Mouse (Mus musculus): ENCODE data around the gene Zc3h12c. TPM values are rescaled to one million over a fixed set of nuclear protein-coding genes. Genes with fewer than 3 reads are reported as not detected.

The Zc3h12c gene
- total and polyA plus RNA-seq, 2 experiments from 2014 or later = 1.8 to 9.8 TPM

DNA sequence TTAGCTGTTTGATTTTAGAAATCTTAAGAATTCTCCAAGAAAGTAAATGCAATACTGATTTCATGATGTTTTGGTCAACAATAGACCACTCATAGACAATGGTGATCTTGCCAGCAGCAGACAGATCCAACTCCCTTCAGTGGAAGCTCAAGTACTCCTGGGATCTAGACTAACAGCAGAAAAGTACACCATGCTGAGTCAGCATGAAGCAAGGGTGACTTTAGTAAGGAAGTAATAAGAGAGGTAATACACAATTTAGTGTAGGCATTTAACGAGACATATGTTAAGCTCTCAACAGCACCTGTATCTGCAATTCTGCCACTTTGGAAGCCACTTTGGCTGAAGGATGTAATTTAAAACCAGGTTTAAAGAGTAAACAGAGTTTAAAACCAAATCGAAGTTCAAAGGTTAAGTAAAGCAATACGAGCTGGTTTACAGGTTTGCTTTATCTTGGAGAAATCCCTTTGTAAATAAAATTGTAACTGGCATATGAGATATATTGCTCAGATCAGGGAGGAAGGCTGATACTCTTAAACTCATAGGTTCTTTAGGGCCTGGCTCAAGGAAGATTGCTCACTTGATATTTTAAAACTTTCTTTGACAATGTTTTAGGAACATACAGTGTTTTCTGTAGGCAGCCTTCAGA, 18.0 kb upstream of the Zc3h12c start:
- H3K4me3 ChIP-seq (ENCODE audit: low read depth, low read length) = no peak overlapping the region
- no peaks in the 10 kb centered on the region for H3K9me3 ChIP-seq (replicated peaks; ENCODE audit: control insufficient read depth, low read length)
- no peaks in the 10 kb centered on the region for H3K36me3 ChIP-seq (replicated peaks; ENCODE audit: control insufficient read depth, insufficient read depth, low read length)
- 69% methylated on average over 3 of the region's 3 CpGs for WGBS
- no peaks in the 10 kb centered on the region for H3K27me3 ChIP-seq (ENCODE audit: control insufficient read depth, insufficient read depth, low read length)
- TF ChIP-seq EP300 (IDR thresholded peaks at IDR 0.05; ENCODE audit: low read depth) (no peak), CTCF (IDR thresholded peaks at IDR 0.05; ENCODE audit: low read depth) (no peak)
- DNase-seq (ENCODE audit: low spot score) (no peak), ATAC-seq (ENCODE audit: insufficient read depth, low read depth) (no peak)
- no peak overlapping the region for H3K4me2 ChIP-seq (ENCODE audit: low read depth, low read length)
- no peak overlapping the region for H3K9ac ChIP-seq (replicated peaks; ENCODE audit: low read depth, low read length)
- no peaks in the 10 kb centered on the region for H3K4me1 ChIP-seq (ENCODE audit: control insufficient read depth, insufficient read depth)
- no peak overlapping the region for H3K27ac ChIP-seq (ENCODE audit: low read depth)

DNA sequence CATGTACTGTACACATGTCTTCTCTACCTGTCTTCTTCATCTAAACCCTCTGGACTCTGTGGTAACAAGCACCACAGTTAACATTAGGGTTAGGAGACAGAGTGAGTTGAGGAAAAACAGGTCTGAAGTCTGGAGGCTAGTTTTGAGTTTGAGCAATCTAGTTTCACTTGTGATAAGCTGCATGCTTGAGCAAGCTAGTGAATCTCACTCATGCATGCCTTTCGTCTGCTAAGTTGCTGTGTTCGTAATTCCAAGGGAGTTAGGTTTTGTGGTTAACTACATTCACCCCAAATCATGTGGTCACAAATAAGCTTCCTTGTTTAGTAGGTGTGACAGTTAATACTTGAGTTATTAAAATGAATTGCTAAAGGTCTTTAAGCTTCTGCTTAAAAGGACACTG, 13.0 kb upstream of the Zc3h12c start:
- Histone ChIP-seq H3K4me2 (ENCODE audit: low read depth, low read length) (no peak overlapping the region), H3K27ac (ENCODE audit: low read depth) (no peak overlapping the region), H3K9ac (replicated peaks; ENCODE audit: low read depth, low read length) (no peak overlapping the region), H3K9me3 (replicated peaks; ENCODE audit: control insufficient read depth, low read length) (no peaks in the 10 kb centered on the region), H3K36me3 (replicated peaks; ENCODE audit: control insufficient read depth, insufficient read depth, low read length) (no peaks in the 10 kb centered on the region), H3K27me3 (ENCODE audit: control insufficient read depth, insufficient read depth, low read length) (no peaks in the 10 kb centered on the region), H3K4me3 (ENCODE audit: low read depth, low read length) (no peak overlapping the region), H3K4me1 (ENCODE audit: control insufficient read depth, insufficient read depth) (no peaks in the 10 kb centered on the region)
- 38% methylated on average over 2 of the region's 2 CpGs for WGBS
- no peak for TF ChIP-seq EP300 (IDR thresholded peaks at IDR 0.05; ENCODE audit: low read depth)
- no peak for TF ChIP-seq CTCF (IDR thresholded peaks at IDR 0.05; ENCODE audit: low read depth)
- ATAC-seq (ENCODE audit: insufficient read depth, low read depth) (no peak), DNase-seq (ENCODE audit: low spot score) (no peak)

DNA sequence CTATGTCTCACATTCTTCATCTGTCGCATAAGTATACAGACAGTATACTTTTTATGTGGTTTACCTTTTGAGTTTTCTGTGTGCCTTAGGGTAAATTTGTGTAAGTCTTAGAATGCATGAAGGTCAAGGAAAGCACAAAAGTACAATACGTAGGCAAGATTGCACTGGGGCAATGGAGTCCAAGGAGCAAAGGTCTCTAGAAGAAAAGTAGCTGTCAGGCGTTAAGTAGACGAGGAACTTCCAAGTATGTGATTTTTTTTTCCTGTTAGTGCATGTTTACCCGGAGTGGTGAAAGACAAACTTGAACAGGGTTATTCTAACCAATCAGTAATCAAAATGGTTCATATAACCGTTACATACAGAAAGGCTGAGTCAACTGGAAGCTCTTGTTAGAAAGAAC, 12.5 kb upstream of the Zc3h12c start:
- no peak for TF ChIP-seq EP300 (IDR thresholded peaks at IDR 0.05; ENCODE audit: low read depth)
- TF ChIP-seq CTCF (IDR thresholded peaks at IDR 0.05; ENCODE audit: low read depth) = no peak
- H3K27ac ChIP-seq (ENCODE audit: low read depth) = no peak overlapping the region
- no peak for DNase-seq (ENCODE audit: low spot score)
- no peaks in the 10 kb centered on the region for H3K27me3 ChIP-seq (ENCODE audit: control insufficient read depth, insufficient read depth, low read length)
- WGBS = 78% methylated on average over 6 of the region's 6 CpGs
- H3K4me3 ChIP-seq (ENCODE audit: low read depth, low read length) = no peak overlapping the region
- H3K4me2 ChIP-seq (ENCODE audit: low read depth, low read length) = no peak overlapping the region
- no peak for ATAC-seq (ENCODE audit: insufficient read depth, low read depth)
- H3K9ac ChIP-seq (replicated peaks; ENCODE audit: low read depth, low read length) = no peak overlapping the region
- no peaks in the 10 kb centered on the region for H3K4me1 ChIP-seq (ENCODE audit: control insufficient read depth, insufficient read depth)
- no peaks in the 10 kb centered on the region for H3K9me3 ChIP-seq (replicated peaks; ENCODE audit: control insufficient read depth, low read length)
- H3K36me3 ChIP-seq (replicated peaks; ENCODE audit: control insufficient read depth, insufficient read depth, low read length) = no peaks in the 10 kb centered on the region

DNA sequence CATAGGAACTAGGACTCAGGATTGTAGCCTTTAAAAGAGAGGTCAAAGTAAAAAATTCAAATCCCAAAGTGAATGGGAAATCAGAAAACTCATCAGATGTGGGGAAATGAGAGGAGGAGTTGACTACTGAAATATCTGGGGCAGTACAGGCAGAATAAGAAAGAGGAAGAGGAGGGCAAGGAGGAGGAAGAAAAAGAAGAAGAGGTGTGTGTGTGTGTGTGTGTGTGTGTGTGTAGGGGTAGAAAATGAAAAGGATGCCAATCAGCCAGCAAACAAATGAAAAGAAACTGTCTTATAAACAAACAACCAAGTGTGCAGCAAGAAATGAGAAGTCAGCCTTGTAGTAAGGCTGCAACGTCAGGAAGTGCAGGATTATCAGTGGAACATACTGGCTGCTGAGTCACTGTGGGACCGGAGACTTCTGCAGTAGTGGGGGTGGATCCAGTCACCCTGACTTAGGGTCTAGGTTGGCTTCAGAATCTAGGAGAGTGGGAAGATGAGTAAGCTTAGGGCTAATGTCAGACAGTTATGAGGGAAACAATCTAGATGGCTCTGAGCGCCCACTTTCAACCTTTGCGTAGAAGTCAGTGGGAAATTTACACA, 7.0 kb upstream of the Zc3h12c start:
- WGBS = 68% methylated on average over 4 of the region's 4 CpGs
- Histone ChIP-seq H3K27me3 (ENCODE audit: control insufficient read depth, insufficient read depth, low read length) (no peaks in the 10 kb centered on the region), H3K9me3 (replicated peaks; ENCODE audit: control insufficient read depth, low read length) (no peaks in the 10 kb centered on the region), H3K4me1 (ENCODE audit: control insufficient read depth, insufficient read depth) (no peaks in the 10 kb centered on the region), H3K9ac (replicated peaks; ENCODE audit: low read depth, low read length) (no peak overlapping the region), H3K4me3 (ENCODE audit: low read depth, low read length) (no peak overlapping the region), H3K36me3 (replicated peaks; ENCODE audit: control insufficient read depth, insufficient read depth, low read length) (no peaks in the 10 kb centered on the region), H3K27ac (ENCODE audit: low read depth) (no peak overlapping the region), H3K4me2 (ENCODE audit: low read depth, low read length) (no peak overlapping the region)
- ATAC-seq (ENCODE audit: insufficient read depth, low read depth) = no peak
- DNase-seq (ENCODE audit: low spot score) = no peak
- TF ChIP-seq EP300 (IDR thresholded peaks at IDR 0.05; ENCODE audit: low read depth) = no peak
- no peak for TF ChIP-seq CTCF (IDR thresholded peaks at IDR 0.05; ENCODE audit: low read depth)

DNA sequence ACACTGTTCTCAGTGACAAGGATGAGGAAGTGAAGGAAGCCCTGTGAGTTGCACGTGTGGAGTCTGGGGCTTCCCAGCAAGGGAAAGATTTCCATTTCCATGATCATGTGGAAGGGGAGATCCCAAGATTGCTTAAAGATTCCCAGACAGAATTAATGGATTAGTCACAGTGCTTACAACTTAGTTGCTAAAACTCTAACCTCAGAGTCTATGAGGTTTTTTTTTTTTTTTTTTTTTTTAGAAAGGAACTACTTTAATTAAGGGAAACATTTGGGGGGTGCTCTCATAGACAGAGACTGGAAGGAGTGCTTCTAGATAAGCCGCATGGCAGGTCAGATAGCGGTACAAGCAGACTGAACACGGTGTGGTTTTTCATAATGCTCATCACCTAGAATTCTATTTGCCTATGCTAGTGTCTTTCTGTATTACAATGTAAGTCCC, 6.3 kb upstream of the Zc3h12c start:
- H3K27me3 ChIP-seq (ENCODE audit: control insufficient read depth, insufficient read depth, low read length) = no peaks in the 10 kb centered on the region
- H3K4me3 ChIP-seq (ENCODE audit: low read depth, low read length) = no peak overlapping the region
- no peak for DNase-seq (ENCODE audit: low spot score)
- H3K9ac ChIP-seq (replicated peaks; ENCODE audit: low read depth, low read length) = no peak overlapping the region
- no peak overlapping the region for H3K4me2 ChIP-seq (ENCODE audit: low read depth, low read length)
- no peaks in the 10 kb centered on the region for H3K9me3 ChIP-seq (replicated peaks; ENCODE audit: control insufficient read depth, low read length)
- no peaks in the 10 kb centered on the region for H3K4me1 ChIP-seq (ENCODE audit: control insufficient read depth, insufficient read depth)
- TF ChIP-seq CTCF (IDR thresholded peaks at IDR 0.05; ENCODE audit: low read depth) = no peak
- WGBS = 69% methylated on average over 4 of the region's 4 CpGs
- H3K36me3 ChIP-seq (replicated peaks; ENCODE audit: control insufficient read depth, insufficient read depth, low read length) = no peaks in the 10 kb centered on the region
- H3K27ac ChIP-seq (ENCODE audit: low read depth) = no peak overlapping the region
- ATAC-seq (ENCODE audit: insufficient read depth, low read depth) = no peak

DNA sequence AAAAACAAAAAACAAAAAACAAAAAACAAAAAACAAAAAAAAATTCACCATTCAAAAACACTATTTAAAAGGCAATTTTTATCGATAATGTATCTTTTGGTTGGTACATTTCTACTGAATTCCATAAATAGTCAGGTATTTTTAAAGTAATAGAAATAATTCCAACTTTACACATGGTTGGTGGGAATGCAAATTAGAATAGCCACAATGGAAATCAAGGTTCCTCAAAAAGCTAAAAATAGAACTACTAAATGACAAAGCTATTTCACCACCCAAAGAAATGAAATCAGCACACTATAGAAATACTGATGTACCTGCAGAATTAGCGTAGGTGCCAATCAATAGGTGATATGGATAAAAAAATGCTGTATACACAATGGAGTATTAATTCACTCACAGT, 5.6 kb upstream of the Zc3h12c start:
- H3K4me1 ChIP-seq (ENCODE audit: control insufficient read depth, insufficient read depth) = no peaks in the 10 kb centered on the region

More for the DNA sequence above, 5.6 kb upstream of the Zc3h12c start:
- H3K36me3 ChIP-seq (replicated peaks; ENCODE audit: control insufficient read depth, insufficient read depth, low read length) = no peaks in the 10 kb centered on the region
- DNase-seq (ENCODE audit: low spot score) = no peak
- ATAC-seq (ENCODE audit: insufficient read depth, low read depth) = no peak
- H3K4me3 ChIP-seq (ENCODE audit: low read depth, low read length) = no peak overlapping the region
- H3K4me2 ChIP-seq (ENCODE audit: low read depth, low read length) = no peak overlapping the region
- H3K9ac ChIP-seq (replicated peaks; ENCODE audit: low read depth, low read length) = no peak overlapping the region
- no peaks in the 10 kb centered on the region for H3K27me3 ChIP-seq (ENCODE audit: control insufficient read depth, insufficient read depth, low read length)
- WGBS = 91% methylated on average over 2 of the region's 2 CpGs
- H3K9me3 ChIP-seq (replicated peaks; ENCODE audit: control insufficient read depth, low read length) = no peaks in the 10 kb centered on the region
- H3K27ac ChIP-seq (ENCODE audit: low read depth) = no peak overlapping the region
- TF ChIP-seq CTCF (IDR thresholded peaks at IDR 0.05; ENCODE audit: low read depth) = no peak
- TF ChIP-seq EP300 (IDR thresholded peaks at IDR 0.05; ENCODE audit: low read depth) = no peak
